Mouse (Mus musculus): ENCODE results near the gene Trim80. TPM values are rescaled to one million over a fixed set of nuclear protein-coding genes. Genes with fewer than 3 reads are reported as not detected.

Gene Trim80
- total and polyA plus RNA-seq, 2 experiments from 2014 or later, result 0.26 TPM; not detected in 1

DNA sequence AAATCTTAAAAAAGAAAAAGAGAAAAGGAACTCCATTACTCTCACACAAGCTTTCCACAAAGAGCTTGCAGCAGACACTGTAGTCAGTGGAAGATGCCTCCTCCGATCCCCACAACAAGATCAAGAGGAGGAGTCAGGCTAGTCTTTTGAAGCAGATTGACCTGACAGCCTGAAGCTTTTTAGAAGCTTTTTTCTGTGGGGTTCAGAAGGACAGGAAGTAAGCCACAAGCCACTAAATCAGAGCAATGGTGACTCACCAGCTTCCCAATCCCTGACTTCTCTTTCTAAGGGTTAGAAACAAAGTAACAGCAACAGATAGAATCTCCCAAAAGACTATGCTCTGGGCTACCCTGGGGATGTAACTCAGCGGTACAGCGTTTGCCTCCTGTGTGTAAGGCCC is 1.0 kb upstream of the Trim80 start:
- DNase-seq (ENCODE audit: low spot score) (no peak), ATAC-seq (ENCODE audit: insufficient read depth, low read depth) (no peak)
- H3K4me1 ChIP-seq (ENCODE audit: control insufficient read depth, insufficient read depth), result peaks cover 7% of the 10 kb centered on the region; the same call in 1 of the 2 replicates
- no peak overlapping the region for H3K4me2 ChIP-seq (ENCODE audit: low read depth, low read length)
- no peaks in the 10 kb centered on the region for H3K36me3 ChIP-seq (replicated peaks; ENCODE audit: control insufficient read depth, insufficient read depth, low read length)
- H3K27ac ChIP-seq (ENCODE audit: low read depth), result no peak overlapping the region
- TF ChIP-seq CTCF (IDR thresholded peaks at IDR 0.05; ENCODE audit: low read depth), result no peak
- TF ChIP-seq EP300 (IDR thresholded peaks at IDR 0.05; ENCODE audit: low read depth), result no peak
- no peaks in the 10 kb centered on the region for H3K9me3 ChIP-seq (replicated peaks; ENCODE audit: control insufficient read depth, low read length)
- 83% methylated on average over 3 of the region's 3 CpGs for WGBS
- no peak overlapping the region for H3K4me3 ChIP-seq (ENCODE audit: low read depth, low read length)
- H3K27me3 ChIP-seq (ENCODE audit: control insufficient read depth, insufficient read depth, low read length), result no peaks in the 10 kb centered on the region
- no peak overlapping the region for H3K9ac ChIP-seq (replicated peaks; ENCODE audit: low read depth, low read length)

DNA sequence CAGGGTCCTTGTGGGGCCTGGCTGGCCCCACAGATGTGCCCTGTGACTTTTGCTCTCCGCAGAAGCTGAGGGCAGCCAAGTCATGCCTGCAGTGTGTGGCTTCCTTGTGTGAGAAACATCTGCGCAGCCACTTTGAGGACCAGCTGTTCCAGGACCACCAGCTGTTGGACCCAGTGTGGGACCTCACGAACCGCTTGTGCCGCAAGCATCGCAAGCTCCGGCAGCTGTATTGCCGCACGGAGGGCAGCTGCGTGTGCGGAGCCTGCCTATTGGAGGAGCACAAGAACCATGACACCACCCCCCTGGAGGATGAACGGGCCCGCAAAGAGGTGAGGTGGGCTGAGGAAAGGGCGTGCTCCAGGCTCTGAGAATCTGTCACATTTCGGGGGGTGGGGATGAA is 1.1 kb downstream of the Trim80 start:
- no peaks in the 10 kb centered on the region for H3K27me3 ChIP-seq (ENCODE audit: control insufficient read depth, insufficient read depth, low read length)
- H3K9ac ChIP-seq (replicated peaks; ENCODE audit: low read depth, low read length), result no peak overlapping the region
- no peaks in the 10 kb centered on the region for H3K36me3 ChIP-seq (replicated peaks; ENCODE audit: control insufficient read depth, insufficient read depth, low read length)
- H3K9me3 ChIP-seq (replicated peaks; ENCODE audit: control insufficient read depth, low read length), result no peaks in the 10 kb centered on the region
- TF ChIP-seq EP300 (IDR thresholded peaks at IDR 0.05; ENCODE audit: low read depth), result no peak
- no peak for TF ChIP-seq CTCF (IDR thresholded peaks at IDR 0.05; ENCODE audit: low read depth)
- no peak overlapping the region for H3K4me2 ChIP-seq (ENCODE audit: low read depth, low read length)
- 41% methylated on average over 15 of the region's 15 CpGs for WGBS
- no peak for DNase-seq (ENCODE audit: low spot score)
- no peak overlapping the region for H3K27ac ChIP-seq (ENCODE audit: low read depth)
- peaks cover 3% of the 10 kb centered on the region for H3K4me1 ChIP-seq (ENCODE audit: control insufficient read depth, insufficient read depth)
- no peak for ATAC-seq (ENCODE audit: insufficient read depth, low read depth)
- H3K4me3 ChIP-seq (ENCODE audit: low read depth, low read length), result no peak overlapping the region

GRCm38 (mm10) chr11:115446906-115447305 is 6.6 kb downstream of the Trim80 start:
- 11% methylated on average over 3 of the region's 3 CpGs for WGBS
- no peak overlapping the region; the same call in 1 of the 2 replicates for H3K9ac ChIP-seq (replicated peaks; ENCODE audit: low read depth, low read length)
- DNase-seq (ENCODE audit: low spot score) (peak; percentile 63), ATAC-seq (ENCODE audit: insufficient read depth, low read depth) (peak; percentile 72)
- TF ChIP-seq EP300 (IDR thresholded peaks at IDR 0.05; ENCODE audit: low read depth) (no peak), CTCF (IDR thresholded peaks at IDR 0.05; ENCODE audit: low read depth) (no peak)
- H3K4me3 ChIP-seq (ENCODE audit: low read depth, low read length), result no peak overlapping the region
- H3K4me1 ChIP-seq (ENCODE audit: control insufficient read depth, insufficient read depth), result peaks cover 24% of the 10 kb centered on the region
- H3K9me3 ChIP-seq (replicated peaks; ENCODE audit: control insufficient read depth, low read length), result no peaks in the 10 kb centered on the region
- H3K27ac ChIP-seq (ENCODE audit: low read depth), result peak overlapping the region; percentile 80
- H3K4me2 ChIP-seq (ENCODE audit: low read depth, low read length), result no peak overlapping the region
- H3K36me3 ChIP-seq (replicated peaks; ENCODE audit: control insufficient read depth, insufficient read depth, low read length), result no peaks in the 10 kb centered on the region
- no peaks in the 10 kb centered on the region for H3K27me3 ChIP-seq (ENCODE audit: control insufficient read depth, insufficient read depth, low read length)

GRCm38 (mm10) chr11:115447321-115447885 is 7.1 kb downstream of the Trim80 start:
- DNase-seq (ENCODE audit: low spot score) (no peak), ATAC-seq (ENCODE audit: insufficient read depth, low read depth) (peak; percentile 28)
- H3K27ac ChIP-seq (ENCODE audit: low read depth), result peak overlapping the region; percentile 80
- no peak overlapping the region for H3K4me2 ChIP-seq (ENCODE audit: low read depth, low read length)
- H3K4me1 ChIP-seq (ENCODE audit: control insufficient read depth, insufficient read depth), result peaks cover 24% of the 10 kb centered on the region
- H3K4me3 ChIP-seq (ENCODE audit: low read depth, low read length), result no peak overlapping the region
- H3K9me3 ChIP-seq (replicated peaks; ENCODE audit: control insufficient read depth, low read length), result no peaks in the 10 kb centered on the region
- H3K27me3 ChIP-seq (ENCODE audit: control insufficient read depth, insufficient read depth, low read length), result no peaks in the 10 kb centered on the region
- TF ChIP-seq EP300 (IDR thresholded peaks at IDR 0.05; ENCODE audit: low read depth) (no peak), CTCF (IDR thresholded peaks at IDR 0.05; ENCODE audit: low read depth) (no peak)
- no peak overlapping the region for H3K9ac ChIP-seq (replicated peaks; ENCODE audit: low read depth, low read length)
- H3K36me3 ChIP-seq (replicated peaks; ENCODE audit: control insufficient read depth, insufficient read depth, low read length), result no peaks in the 10 kb centered on the region
- 75% methylated on average over 11 of the region's 11 CpGs for WGBS

GRCm38 (mm10) chr11:115448075-115448474 is 7.7 kb downstream of the Trim80 start:
- ATAC-seq (ENCODE audit: insufficient read depth, low read depth), result no peak

DNA sequence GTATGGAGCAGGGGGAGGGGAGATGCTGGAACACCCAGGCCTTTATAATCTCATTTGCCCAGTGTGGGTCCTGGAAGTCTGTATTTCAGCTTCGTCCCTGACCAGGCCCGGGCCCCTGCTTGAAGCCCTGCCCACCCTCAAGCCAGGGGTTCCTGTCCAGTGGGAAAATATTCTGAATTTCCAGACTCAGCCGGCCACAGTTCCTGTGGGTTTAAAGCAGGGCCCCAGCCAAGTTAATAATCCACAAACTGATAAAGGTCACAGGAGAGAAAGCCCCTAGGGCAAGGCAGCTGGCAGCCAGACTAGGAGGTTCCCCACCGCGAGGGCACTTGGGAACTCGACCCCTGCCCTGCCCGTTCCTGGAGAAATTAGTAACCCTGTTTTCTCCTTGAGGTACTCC is 8.7 kb downstream of the Trim80 start:
- WGBS, result 70% methylated on average over 7 of the region's 7 CpGs
- Histone ChIP-seq H3K4me1 (ENCODE audit: control insufficient read depth, insufficient read depth) (peaks cover 24% of the 10 kb centered on the region), H3K36me3 (replicated peaks; ENCODE audit: control insufficient read depth, insufficient read depth, low read length) (no peaks in the 10 kb centered on the region), H3K4me3 (ENCODE audit: low read depth, low read length) (no peak overlapping the region), H3K9ac (replicated peaks; ENCODE audit: low read depth, low read length) (no peak overlapping the region), H3K27me3 (ENCODE audit: control insufficient read depth, insufficient read depth, low read length) (no peaks in the 10 kb centered on the region), H3K27ac (ENCODE audit: low read depth) (no peak overlapping the region), H3K4me2 (ENCODE audit: low read depth, low read length) (no peak overlapping the region), H3K9me3 (replicated peaks; ENCODE audit: control insufficient read depth, low read length) (no peaks in the 10 kb centered on the region)
- no peak for ATAC-seq (ENCODE audit: insufficient read depth, low read depth)
- TF ChIP-seq CTCF (IDR thresholded peaks at IDR 0.05; ENCODE audit: low read depth) (no peak), EP300 (IDR thresholded peaks at IDR 0.05; ENCODE audit: low read depth) (no peak)
- no peak for DNase-seq (ENCODE audit: low spot score)

More at GRCm38 (mm10) chr11:115448075-115448474, 7.7 kb downstream of the Trim80 start:
- no peak overlapping the region for H3K4me2 ChIP-seq (ENCODE audit: low read depth, low read length)
- H3K9ac ChIP-seq (replicated peaks; ENCODE audit: low read depth, low read length), result no peak overlapping the region
- H3K27ac ChIP-seq (ENCODE audit: low read depth), result no peak overlapping the region
- peaks cover 24% of the 10 kb centered on the region for H3K4me1 ChIP-seq (ENCODE audit: control insufficient read depth, insufficient read depth)
- no peaks in the 10 kb centered on the region for H3K36me3 ChIP-seq (replicated peaks; ENCODE audit: control insufficient read depth, insufficient read depth, low read length)
- no peaks in the 10 kb centered on the region for H3K27me3 ChIP-seq (ENCODE audit: control insufficient read depth, insufficient read depth, low read length)
- no peak overlapping the region for H3K4me3 ChIP-seq (ENCODE audit: low read depth, low read length)
- WGBS, result 92% methylated on average over 16 of the region's 16 CpGs
- H3K9me3 ChIP-seq (replicated peaks; ENCODE audit: control insufficient read depth, low read length), result no peaks in the 10 kb centered on the region
- TF ChIP-seq EP300 (IDR thresholded peaks at IDR 0.05; ENCODE audit: low read depth), result no peak
- no peak for TF ChIP-seq CTCF (IDR thresholded peaks at IDR 0.05; ENCODE audit: low read depth)
- no peak for DNase-seq (ENCODE audit: low spot score)

Measured in heart, postnatal 0 days (tissue).